Mouse (Mus musculus): Measurements from ENCODE around the gene Tmem235. TPM values are rescaled to one million over a fixed set of nuclear protein-coding genes. Genes with fewer than 3 reads are reported as not detected.

Gene Tmem235
- total and polyA plus RNA-seq, 2 experiments, result not detected

GRCm38 (mm10) chr11:117858392-117858791 is 2.2 kb upstream of the Tmem235 start:
- no peaks in the 10 kb centered on the region for H3K4me1 ChIP-seq (ENCODE audit: control insufficient read depth, insufficient read depth, low read length)
- no peak overlapping the region for H3K9ac ChIP-seq (ENCODE audit: low read depth, low read length)
- H3K79me2 ChIP-seq (ENCODE audit: control insufficient read depth, insufficient read depth, low read length), result no peaks in the 10 kb centered on the region
- H3K27me3 ChIP-seq (ENCODE audit: control insufficient read depth, insufficient read depth, low read length), result peaks cover 4% of the 10 kb centered on the region; the same call in 1 of the 2 replicates
- WGBS, result 90% methylated on average over 3 of the region's 3 CpGs
- no peaks in the 10 kb centered on the region for H3K36me3 ChIP-seq (ENCODE audit: control insufficient read depth, insufficient read depth, low read length)
- TF ChIP-seq POLR2A (IDR thresholded peaks at IDR 0.05; ENCODE audit: extremely low read depth, insufficient read depth, low read length) (no peak), CTCF (IDR thresholded peaks at IDR 0.05; ENCODE audit: low read depth, low read length) (no peak)
- H3K4me3 ChIP-seq (ENCODE audit: insufficient read depth, low read depth, low read length), result no peak overlapping the region
- no peak for DNase-seq (ENCODE audit: extremely low read depth, low read depth, low spot score)
- no peak overlapping the region for H3K27ac ChIP-seq (replicated peaks; ENCODE audit: insufficient read depth, low read depth, low read length)

- Histone ChIP-seq H3K9ac (ENCODE audit: low read depth, low read length) (no peak overlapping the region), H3K36me3 (ENCODE audit: control insufficient read depth, insufficient read depth, low read length) (no peaks in the 10 kb centered on the region), H3K4me1 (ENCODE audit: control insufficient read depth, insufficient read depth, low read length) (no peaks in the 10 kb centered on the region), H3K27me3 (ENCODE audit: control insufficient read depth, insufficient read depth, low read length) (peaks cover 4% of the 10 kb centered on the region; the same call in 1 of the 2 replicates), H3K27ac (replicated peaks; ENCODE audit: insufficient read depth, low read depth, low read length) (no peak overlapping the region), H3K79me2 (ENCODE audit: control insufficient read depth, insufficient read depth, low read length) (no peaks in the 10 kb centered on the region), H3K4me3 (ENCODE audit: insufficient read depth, low read depth, low read length) (no peak overlapping the region)
- DNase-seq (ENCODE audit: extremely low read depth, low read depth, low spot score), result no peak
- TF ChIP-seq CTCF (IDR thresholded peaks at IDR 0.05; ENCODE audit: low read depth, low read length), result no peak
- no peak for TF ChIP-seq POLR2A (IDR thresholded peaks at IDR 0.05; ENCODE audit: extremely low read depth, insufficient read depth, low read length)
- WGBS, result 61% methylated on average over 11 of the region's 11 CpGs
Observed at GRCm38 (mm10) chr11:117863174-117863856, 2.8 kb downstream of the Tmem235 start.

DNA sequence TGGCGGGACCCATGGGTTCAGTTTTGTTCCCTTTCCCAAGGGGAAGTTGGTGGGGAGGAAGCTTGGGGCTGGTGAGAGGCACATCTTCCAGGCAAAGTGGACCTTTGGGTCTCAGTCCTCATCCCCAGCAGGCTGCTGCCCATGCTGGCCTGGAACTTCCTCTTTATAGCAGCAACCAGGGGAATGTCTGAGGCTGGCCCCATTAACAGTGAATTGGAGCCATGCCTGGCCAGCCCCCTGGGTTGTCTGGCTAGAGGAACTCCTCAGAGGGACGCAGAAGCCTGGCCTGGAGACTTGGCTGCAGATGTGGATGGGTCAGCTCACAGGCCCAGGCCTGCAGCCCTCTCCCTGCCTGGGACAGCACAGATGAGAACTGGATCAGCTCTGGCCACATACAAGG is 4.3 kb downstream of the Tmem235 start:
- no peaks in the 10 kb centered on the region for H3K36me3 ChIP-seq (ENCODE audit: control insufficient read depth, insufficient read depth, low read length)
- TF ChIP-seq CTCF (IDR thresholded peaks at IDR 0.05; ENCODE audit: low read depth, low read length) (no peak), POLR2A (IDR thresholded peaks at IDR 0.05; ENCODE audit: extremely low read depth, insufficient read depth, low read length) (no peak)
- H3K27me3 ChIP-seq (ENCODE audit: control insufficient read depth, insufficient read depth, low read length), result peaks cover 4% of the 10 kb centered on the region; the same call in 1 of the 2 replicates
- H3K79me2 ChIP-seq (ENCODE audit: control insufficient read depth, insufficient read depth, low read length), result no peaks in the 10 kb centered on the region
- no peak overlapping the region for H3K9ac ChIP-seq (ENCODE audit: low read depth, low read length)
- WGBS, result 75% methylated on average over 2 of the region's 2 CpGs
- no peak for DNase-seq (ENCODE audit: extremely low read depth, low read depth, low spot score)
- no peaks in the 10 kb centered on the region for H3K4me1 ChIP-seq (ENCODE audit: control insufficient read depth, insufficient read depth, low read length)
- no peak overlapping the region for H3K27ac ChIP-seq (replicated peaks; ENCODE audit: insufficient read depth, low read depth, low read length)
- no peak overlapping the region for H3K4me3 ChIP-seq (ENCODE audit: insufficient read depth, low read depth, low read length)

DNA sequence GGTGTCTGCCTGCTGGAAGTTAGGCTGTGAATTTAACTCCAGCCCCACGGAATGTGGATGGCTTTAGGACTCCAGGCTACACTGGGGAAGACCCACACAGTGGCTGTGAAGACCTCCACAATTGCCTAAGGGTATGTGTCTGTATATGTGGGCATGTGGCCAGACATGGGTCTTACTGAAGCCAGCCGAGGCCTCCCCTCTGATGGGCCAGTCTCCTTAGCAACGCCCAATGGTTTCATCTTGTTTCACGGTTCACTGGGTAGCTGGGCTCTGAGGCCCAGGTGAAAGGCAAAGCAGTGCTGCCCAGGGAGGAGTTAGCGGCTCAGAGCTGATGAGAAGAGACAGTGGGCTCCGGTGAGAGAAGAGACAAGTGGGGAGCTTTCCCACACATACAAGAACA is 5.4 kb downstream of the Tmem235 start:
- H3K79me2 ChIP-seq (ENCODE audit: control insufficient read depth, insufficient read depth, low read length), result no peaks in the 10 kb centered on the region
- no peak overlapping the region for H3K9ac ChIP-seq (ENCODE audit: low read depth, low read length)
- no peak for TF ChIP-seq CTCF (IDR thresholded peaks at IDR 0.05; ENCODE audit: low read depth, low read length)
- no peak for TF ChIP-seq POLR2A (IDR thresholded peaks at IDR 0.05; ENCODE audit: extremely low read depth, insufficient read depth, low read length)
- H3K36me3 ChIP-seq (ENCODE audit: control insufficient read depth, insufficient read depth, low read length), result no peaks in the 10 kb centered on the region
- H3K27ac ChIP-seq (replicated peaks; ENCODE audit: insufficient read depth, low read depth, low read length), result no peak overlapping the region
- H3K27me3 ChIP-seq (ENCODE audit: control insufficient read depth, insufficient read depth, low read length), result no peaks in the 10 kb centered on the region
- H3K4me1 ChIP-seq (ENCODE audit: control insufficient read depth, insufficient read depth, low read length), result 0 out of 2 replicates have a peak, but pooled peaks cover 1% of the 10 kb centered on the region
- no peak overlapping the region for H3K4me3 ChIP-seq (ENCODE audit: insufficient read depth, low read depth, low read length)
- no peak for DNase-seq (ENCODE audit: extremely low read depth, low read depth, low spot score)
- WGBS, result 85% methylated on average over 6 of the region's 6 CpGs

DNA sequence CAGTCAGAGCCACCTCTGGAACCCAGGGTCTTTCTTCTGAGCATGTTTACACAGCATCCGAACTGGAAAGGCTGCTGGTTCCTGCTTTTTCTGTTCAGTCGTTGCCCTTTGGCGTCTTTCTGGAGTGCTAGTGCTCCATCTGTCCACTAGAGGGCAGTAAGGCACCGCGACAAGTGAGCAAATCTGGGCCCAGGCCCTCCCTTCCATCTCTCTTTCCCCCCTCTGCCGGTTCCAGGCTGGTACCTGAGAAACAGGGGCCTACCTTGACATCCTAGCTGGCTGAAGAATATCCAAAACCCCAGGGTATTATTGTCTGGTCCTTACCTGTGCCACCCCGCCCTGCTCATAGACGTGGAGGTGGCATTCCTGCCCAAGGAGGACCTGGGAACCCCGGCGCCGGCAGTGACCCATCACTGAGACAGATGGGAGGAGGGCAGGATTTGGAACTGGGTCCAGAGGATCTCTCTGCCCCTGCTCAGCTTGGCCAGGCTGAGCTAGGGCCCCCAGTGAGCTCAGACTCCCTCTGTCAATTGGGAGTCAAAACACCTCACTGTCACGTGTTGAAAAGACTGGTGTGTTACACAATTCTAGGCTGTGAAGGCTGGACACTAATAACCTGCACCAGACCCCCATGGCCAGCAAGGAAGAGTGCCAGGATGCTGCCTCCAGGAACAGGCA is 10.3 kb downstream of the Tmem235 start:
- TF ChIP-seq POLR2A (IDR thresholded peaks at IDR 0.05; ENCODE audit: extremely low read depth, insufficient read depth, low read length) (no peak), CTCF (IDR thresholded peaks at IDR 0.05; ENCODE audit: low read depth, low read length) (peak; percentile 96)
- Histone ChIP-seq H3K79me2 (ENCODE audit: control insufficient read depth, insufficient read depth, low read length) (no peaks in the 10 kb centered on the region), H3K36me3 (ENCODE audit: control insufficient read depth, insufficient read depth, low read length) (no peaks in the 10 kb centered on the region), H3K9ac (ENCODE audit: low read depth, low read length) (no peak overlapping the region), H3K27ac (replicated peaks; ENCODE audit: insufficient read depth, low read depth, low read length) (no peak overlapping the region), H3K4me1 (ENCODE audit: control insufficient read depth, insufficient read depth, low read length) (peaks cover 12% of the 10 kb centered on the region; the same call in 1 of the 2 replicates), H3K4me3 (ENCODE audit: insufficient read depth, low read depth, low read length) (no peak overlapping the region), H3K27me3 (ENCODE audit: control insufficient read depth, insufficient read depth, low read length) (no peaks in the 10 kb centered on the region)
- peak; percentile 39 for DNase-seq (ENCODE audit: extremely low read depth, low read depth, low spot score)
- WGBS, result 41% methylated on average over 12 of the region's 12 CpGs

- H3K4me1 ChIP-seq (ENCODE audit: control insufficient read depth, insufficient read depth, low read length), result peaks cover 12% of the 10 kb centered on the region; the same call in 1 of the 2 replicates
- H3K79me2 ChIP-seq (ENCODE audit: control insufficient read depth, insufficient read depth, low read length), result no peaks in the 10 kb centered on the region
- no peak overlapping the region for H3K27ac ChIP-seq (replicated peaks; ENCODE audit: insufficient read depth, low read depth, low read length)
- no peak overlapping the region for H3K4me3 ChIP-seq (ENCODE audit: insufficient read depth, low read depth, low read length)
- no peak for DNase-seq (ENCODE audit: extremely low read depth, low read depth, low spot score)
- no peak for TF ChIP-seq POLR2A (IDR thresholded peaks at IDR 0.05; ENCODE audit: extremely low read depth, insufficient read depth, low read length)
- no peak for TF ChIP-seq CTCF (IDR thresholded peaks at IDR 0.05; ENCODE audit: low read depth, low read length)
- no peak overlapping the region for H3K9ac ChIP-seq (ENCODE audit: low read depth, low read length)
- H3K27me3 ChIP-seq (ENCODE audit: control insufficient read depth, insufficient read depth, low read length), result no peaks in the 10 kb centered on the region
- WGBS, result 87% methylated on average over 5 of the region's 5 CpGs
- no peaks in the 10 kb centered on the region for H3K36me3 ChIP-seq (ENCODE audit: control insufficient read depth, insufficient read depth, low read length)
Observed at GRCm38 (mm10) chr11:117871376-117871775, 10.8 kb downstream of the Tmem235 start.
